Mouse (Mus musculus) lung, adult 2 months (tissue): Measurements from ENCODE around the gene Acsf3. TPM values are rescaled to one million over a fixed set of nuclear protein-coding genes. Genes with fewer than 3 reads are reported as not detected.
A peak's percentile ranks its signal among the peaks of the same experiment; 100 is the strongest.

ENCODE experiments used
- DNase-seq: peaks from one replicate; pipeline ENCODE4 v3.0.0; 2022
- H3K4me1 ChIP-seq: fragments of 200-500 bp; 2 replicates; pipeline ENCODE4 v1.6.1; 2011; ENCODE audit warnings: low read length; ENCODE audit not compliant: control insufficient read depth, insufficient read depth
- H3K4me3 ChIP-seq: fragments of 200-500 bp; replicated peaks from 2 replicates; pipeline ENCODE3; 2011; ENCODE audit warnings: low read depth, mild to moderate bottlenecking, control low read depth, low read length; ENCODE audit errors: extremely low read depth
- CTCF ChIP-seq: fragments of 200-500 bp; IDR thresholded peaks from 2 replicates; pipeline ENCODE4 v1.5.1; 2011; ENCODE audit warnings: mild to moderate bottlenecking, low read length, control low read depth; ENCODE audit not compliant: insufficient read depth
- POLR2A ChIP-seq: fragments of 200-500 bp; IDR thresholded peaks from 2 replicates; pipeline ENCODE4 v1.6.1; 2011; ENCODE audit warnings: low read depth, mild to moderate bottlenecking, control low read depth, low read length, borderline replicate concordance; ENCODE audit errors: extremely low read depth
- WGBS: fragments of 180-500 bp; shearing (Covaris S2); methylation state at CpG from one replicate; pipeline ENCODE4 v1.1.7; 2018; 5-methylcytosine and 5-hydroxymethylcytosine counted together
- polyA plus RNA-seq: library from polyadenylated mRNA; depleted of rRNA; stranded (reverse); fragments of >200 nt; gene quantifications from 2 replicates; pipeline ENCODE4 v1.2.3, GENCODE M21; 2012; rRNA removed

The Acsf3 gene
- polyA plus RNA-seq, 1 experiment: 17.7 TPM

GRCm38 (mm10) chr8:122859843-122860242 lies 84.6 kb downstream of the Acsf3 start:
- Histone ChIP-seq H3K4me3 (no peak overlapping the region), H3K4me1 (no peaks in the 10 kb centered on the region)
- 62% methylated on average over 13 of the region's 13 CpGs for WGBS
- DNase-seq: no peak
- TF ChIP-seq POLR2A (no peak), CTCF (no peak)

- no peak overlapping the region for H3K4me3 ChIP-seq
- 57% methylated on average over 26 of the region's 26 CpGs for WGBS
- TF ChIP-seq POLR2A (no peak), CTCF (no peak)
Measured at GRCm38 (mm10) chr8:122864719-122865129, 89.4 kb downstream of the Acsf3 start.

GRCm38 (mm10) chr8:122865441-122865840 lies 90.2 kb downstream of the Acsf3 start:
- TF ChIP-seq CTCF (0 out of 2 replicates have a peak, but pooled peaks have one; percentile 17), POLR2A (no peak)
- H3K4me3 ChIP-seq: no peak overlapping the region
- H3K4me1 ChIP-seq: no peaks in the 10 kb centered on the region
- DNase-seq: no peak
- 61% methylated on average over 10 of the region's 10 CpGs for WGBS

More at GRCm38 (mm10) chr8:122864719-122865129, 89.4 kb downstream of the Acsf3 start:
- no peak for DNase-seq
- no peaks in the 10 kb centered on the region for H3K4me1 ChIP-seq

- no peak for TF ChIP-seq POLR2A
- TF ChIP-seq CTCF: no peak
- WGBS: 73% methylated on average over 8 of the region's 8 CpGs
- no peaks in the 10 kb centered on the region for H3K4me1 ChIP-seq
- no peak overlapping the region for H3K4me3 ChIP-seq
- DNase-seq: no peak
Measured at GRCm38 (mm10) chr8:122866231-122866630, 90.9 kb downstream of the Acsf3 start.

Other genes with a start within 250 kb of the Acsf3 start
- gene Piezo1, start 224.2 kb upstream of the Acsf3 start, polyA plus RNA-seq: 192 and 213 TPM in 2 replicates
- gene Cdt1, start 207.5 kb upstream of the Acsf3 start, polyA plus RNA-seq: 11.7 and 12.2 TPM in 2 replicates
- gene Aprt, start 198.6 kb upstream of the Acsf3 start, polyA plus RNA-seq: 108 and 109 TPM in 2 replicates
- gene Galns, start 164.0 kb upstream of the Acsf3 start, polyA plus RNA-seq: 13.8 and 14.9 TPM in 2 replicates
- gene Trappc2l, start 163.8 kb upstream of the Acsf3 start, polyA plus RNA-seq: 122 and 162 TPM in 2 replicates
- gene Pabpn1l, start 152.7 kb upstream of the Acsf3 start, polyA plus RNA-seq: not detected in 2 replicates
- 40.0 and 45.7 TPM in 2 replicates for gene Cbfa2t3, start 76.4 kb upstream of the Acsf3 start, polyA plus RNA-seq
- gene Cdh15, start 72.5 kb downstream of the Acsf3 start, polyA plus RNA-seq: 0.03 and 0.37 TPM in 2 replicates